Mouse (Mus musculus) retina, postnatal 7 days (tissue): ENCODE data around the gene Sgcb.
A peak's percentile ranks its signal among the peaks of the same experiment; 100 is the strongest.

ENCODE experiments used
- DNase-seq: peaks from one replicate; pipeline ENCODE4 v3.0.0-alpha.2; 2012; ENCODE audit warnings: low read depth, low spot score

The Sgcb gene

GRCm38 (mm10) chr5:73647261-73647900, at the start of gene Sgcb:
Sgcb (minus strand) TSS chr5:73647790.
- DNase-seq, result peak; percentile 70

- DNase-seq, result no peak
Measured at GRCm38 (mm10) chr5:73694254-73695015, 46.8 kb upstream of the Sgcb start.

- no peak for DNase-seq
Measured at GRCm38 (mm10) chr5:73693778-73694177, 46.2 kb upstream of the Sgcb start.

GRCm38 (mm10) chr5:73691723-73692520, 44.3 kb upstream of the Sgcb start:
- no peak for DNase-seq

- no peak for DNase-seq
Measured at GRCm38 (mm10) chr5:73690146-73690545, 42.6 kb upstream of the Sgcb start.

- no peak for DNase-seq
Measured at GRCm38 (mm10) chr5:73688576-73688975, 41.0 kb upstream of the Sgcb start.

- DNase-seq, result peak; percentile 24
Measured at GRCm38 (mm10) chr5:73686149-73686548, 38.6 kb upstream of the Sgcb start.

- DNase-seq, result no peak
Measured at GRCm38 (mm10) chr5:73683706-73684409, 36.3 kb upstream of the Sgcb start.

- no peak for DNase-seq
Measured at GRCm38 (mm10) chr5:73683221-73683620, 35.6 kb upstream of the Sgcb start.

GRCm38 (mm10) chr5:73676626-73677025, 29.0 kb upstream of the Sgcb start:
- no peak for DNase-seq

GRCm38 (mm10) chr5:73675604-73676003, 28.0 kb upstream of the Sgcb start:
- DNase-seq, result no peak

- no peak for DNase-seq
Measured at GRCm38 (mm10) chr5:73669386-73669785, 21.8 kb upstream of the Sgcb start.

- no peak for DNase-seq
Measured at GRCm38 (mm10) chr5:73667877-73668276, 20.3 kb upstream of the Sgcb start.

GRCm38 (mm10) chr5:73666695-73667094, 19.1 kb upstream of the Sgcb start:
- no peak for DNase-seq

- no peak for DNase-seq
Measured at GRCm38 (mm10) chr5:73651855-73652201, 4.2 kb upstream of the Sgcb start.

GRCm38 (mm10) chr5:73651061-73651854, 3.7 kb upstream of the Sgcb start, which contains the start of gene Spata18:
Spata18 (plus strand) TSS chr5:73651379.
- DNase-seq, result no peak

- DNase-seq, result no peak
Measured at GRCm38 (mm10) chr5:73650365-73650964, 2.9 kb upstream of the Sgcb start.

GRCm38 (mm10) chr5:73642091-73642490, 5.5 kb downstream of the Sgcb start:
- no peak for DNase-seq

GRCm38 (mm10) chr5:73641058-73641457, 6.5 kb downstream of the Sgcb start:
- DNase-seq, result no peak

GRCm38 (mm10) chr5:73637337-73638107, 10.1 kb downstream of the Sgcb start:
- DNase-seq, result peak; percentile 38
